Mouse (Mus musculus) bone marrow macrophage, adult 2 months (primary cell): ENCODE measurements around the gene Tsfm.

Experiments
- CTCF ChIP-seq: IDR thresholded peaks from 2 replicates; pipeline ENCODE4 v1.5.1; 2012; ENCODE audit warnings: low read depth, mild to moderate bottlenecking, low read length, moderate library complexity
- POLR2A ChIP-seq: IDR thresholded peaks from 2 replicates; pipeline ENCODE4 v1.6.1; 2012; ENCODE audit warnings: mild to moderate bottlenecking, low read depth, low read length, borderline replicate concordance

- no peak for TF ChIP-seq CTCF
- TF ChIP-seq POLR2A: no peak
Observed at GRCm38 (mm10) chr10:126979121-126979635, 51.5 kb downstream of the Tsfm start.
